Mouse (Mus musculus) bone marrow, adult 2 months (tissue): Measurements from ENCODE around the gene Tmem151b. TPM values are rescaled to one million over a fixed set of nuclear protein-coding genes. Genes with fewer than 3 reads are reported as not detected.

ENCODE experiments used
- H3K27ac ChIP-seq: fragments of 200-500 bp; 2 replicates; pipeline ENCODE4 v1.5.1; 2012; ENCODE audit warnings: low read depth, mild to moderate bottlenecking, control low read depth, inconsistent platforms, low read length; ENCODE audit not compliant: control insufficient read depth, poor library complexity, insufficient read depth
- H3K4me1 ChIP-seq: fragments of 200-500 bp; 2 replicates; pipeline ENCODE4 v1.6.1; 2011; ENCODE audit warnings: low read length; ENCODE audit not compliant: control insufficient read depth, insufficient read depth
- H3K4me3 ChIP-seq: fragments of 200-500 bp; replicated peaks from 2 replicates; pipeline ENCODE3; 2011; ENCODE audit warnings: mild to moderate bottlenecking, low read depth, low read length, control low read depth; ENCODE audit not compliant: control insufficient read depth
- CTCF ChIP-seq: fragments of 200-500 bp; IDR thresholded peaks from 2 replicates; pipeline ENCODE4 v1.5.1; 2011; ENCODE audit warnings: low read length, control low read depth; ENCODE audit not compliant: control insufficient read depth, insufficient read depth
- POLR2A ChIP-seq: fragments of 200-500 bp; IDR thresholded peaks from 2 replicates; pipeline ENCODE4 v1.6.1; 2011; ENCODE audit warnings: low read depth, mild to moderate bottlenecking, control low read depth, low read length, borderline replicate concordance; ENCODE audit not compliant: control insufficient read depth
- whole genome bisulfite sequencing: fragments of 180-500 bp; shearing (Covaris S2); methylation state at CpG from one replicate; pipeline ENCODE4 v1.1.7; 2018; 5-methylcytosine and 5-hydroxymethylcytosine counted together
- polyA plus RNA-seq: library from polyadenylated mRNA; stranded (reverse); fragments of >200 nt; gene quantifications from 2 replicates; pipeline ENCODE4 v1.2.4, GENCODE M21; 2011; ENCODE audit warnings: low replicate concordance; ENCODE audit not compliant: missing spikeins, insufficient read depth, insufficient read length

Gene Tmem151b
- polyA plus RNA-seq, 1 experiment: 4.3 TPM

GRCm38 (mm10) chr17:45542705-45543104, 6.8 kb downstream of the Tmem151b start:
- Histone ChIP-seq H3K4me1 (no peaks in the 10 kb centered on the region), H3K27ac (no peak overlapping the region), H3K4me3 (no peak overlapping the region)
- WGBS: 73% methylated on average over 2 of the region's 2 CpGs
- no peak for TF ChIP-seq CTCF
- no peak for TF ChIP-seq POLR2A

GRCm38 (mm10) chr17:45542129-45542528, 7.3 kb downstream of the Tmem151b start:
- no peak overlapping the region for H3K27ac ChIP-seq
- 31% methylated on average over 6 of the region's 6 CpGs for WGBS
- H3K4me3 ChIP-seq: no peak overlapping the region
- TF ChIP-seq CTCF: no peak
- TF ChIP-seq POLR2A: no peak
- H3K4me1 ChIP-seq: no peaks in the 10 kb centered on the region

GRCm38 (mm10) chr17:45539664-45540063, 9.8 kb downstream of the Tmem151b start:
- TF ChIP-seq POLR2A (no peak), CTCF (no peak)
- Histone ChIP-seq H3K27ac (no peak overlapping the region), H3K4me1 (no peaks in the 10 kb centered on the region), H3K4me3 (no peak overlapping the region)
- WGBS: 77% methylated on average over 21 of the region's 21 CpGs

- TF ChIP-seq CTCF: no peak
- no peak for TF ChIP-seq POLR2A
- WGBS: 53% methylated on average over 4 of the region's 4 CpGs
- H3K4me3 ChIP-seq: no peak overlapping the region
- H3K4me1 ChIP-seq: no peaks in the 10 kb centered on the region
- no peak overlapping the region for H3K27ac ChIP-seq
Observed at GRCm38 (mm10) chr17:45538394-45538793, 11.1 kb downstream of the Tmem151b start.

- H3K4me1 ChIP-seq: no peaks in the 10 kb centered on the region
- H3K4me3 ChIP-seq: no peak overlapping the region
- 11% methylated on average over 5 of the region's 5 CpGs for WGBS
- TF ChIP-seq CTCF (no peak), POLR2A (no peak)
- no peak overlapping the region for H3K27ac ChIP-seq
Observed at GRCm38 (mm10) chr17:45536264-45536663, 13.2 kb downstream of the Tmem151b start.

- Histone ChIP-seq H3K4me3 (no peak overlapping the region), H3K27ac (no peak overlapping the region), H3K4me1 (no peaks in the 10 kb centered on the region)
- 37% methylated on average over 15 of the region's 15 CpGs for WGBS
- TF ChIP-seq CTCF (no peak), POLR2A (no peak)
Observed at GRCm38 (mm10) chr17:45532896-45533295, 16.6 kb downstream of the Tmem151b start.

- H3K4me1 ChIP-seq: no peaks in the 10 kb centered on the region
- TF ChIP-seq CTCF: no peak
- no peak for TF ChIP-seq POLR2A
- H3K4me3 ChIP-seq: no peak overlapping the region
- 30% methylated on average over 13 of the region's 13 CpGs for WGBS
- no peak overlapping the region for H3K27ac ChIP-seq
Observed at GRCm38 (mm10) chr17:45530346-45530782, 19.1 kb downstream of the Tmem151b start.

GRCm38 (mm10) chr17:45526571-45526970, 22.9 kb downstream of the Tmem151b start:
- no peak for TF ChIP-seq POLR2A
- TF ChIP-seq CTCF: no peak
- WGBS: 40% methylated on average over 5 of the region's 5 CpGs
- H3K27ac ChIP-seq: no peak overlapping the region
- no peak overlapping the region for H3K4me3 ChIP-seq
- no peaks in the 10 kb centered on the region for H3K4me1 ChIP-seq

- no peak for TF ChIP-seq CTCF
- TF ChIP-seq POLR2A: no peak
- no peak overlapping the region for H3K27ac ChIP-seq
- no peak overlapping the region for H3K4me3 ChIP-seq
- H3K4me1 ChIP-seq: no peaks in the 10 kb centered on the region
- 74% methylated on average over 4 of the region's 4 CpGs for WGBS
Observed at GRCm38 (mm10) chr17:45524961-45525360, 24.5 kb downstream of the Tmem151b start.
